Mouse (Mus musculus) thymus, postnatal 14 days (tissue): Measurements from ENCODE around the gene Gm49373.
A peak's percentile ranks its signal among the peaks of the same experiment; 100 is the strongest.

Experiments
- DNase-seq: peaks from one replicate; pipeline ENCODE4 v3.0.0; 2021

Gm49373 gene

DNA sequence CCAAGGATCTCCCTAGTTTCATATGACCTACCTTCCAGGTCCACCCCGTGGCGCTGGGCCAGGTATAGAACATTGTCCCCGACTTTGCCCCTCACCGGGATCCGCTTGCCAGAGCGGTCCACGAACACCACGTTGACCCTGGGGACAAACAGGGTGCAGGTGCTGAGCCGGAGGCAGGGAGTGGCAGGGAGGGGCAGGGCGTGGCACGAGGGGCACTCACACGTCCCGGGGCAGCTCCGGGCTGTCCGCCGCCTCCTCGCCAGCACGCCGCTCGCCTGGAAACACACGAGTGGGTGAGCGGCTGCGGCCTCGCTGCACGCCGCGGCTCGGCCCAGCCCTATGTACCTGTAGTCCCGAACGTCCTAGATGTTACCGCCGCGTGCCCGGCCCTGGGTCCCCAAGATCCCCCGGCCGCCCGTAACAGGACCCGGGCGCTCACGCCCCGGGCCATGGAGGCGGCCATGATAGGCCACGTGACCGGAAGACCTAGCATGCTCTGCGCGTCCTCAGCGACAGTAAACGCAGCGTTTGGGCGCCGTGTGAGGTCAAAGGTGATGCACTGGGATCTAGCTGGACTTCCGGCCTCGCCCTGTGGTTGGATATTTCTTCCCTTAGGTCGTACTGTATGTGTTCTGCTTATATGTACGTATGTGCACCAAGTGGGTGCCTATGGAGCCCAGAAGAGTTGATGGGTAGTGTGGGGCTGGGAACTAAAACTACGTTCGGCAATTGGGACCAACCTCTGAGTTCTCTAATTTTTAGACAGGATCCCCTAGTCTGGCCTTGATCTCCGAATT, at the start of gene Gm49373, which contains the start of gene Fdx1l:
TSS of gene Gm49373 (minus strand) at position 53 of the 797 bp plus-strand sequence.
TSS of gene Fdx1l (minus strand) at position 571 of the 797 bp plus-strand sequence.
- peak; percentile 85 for DNase-seq

DNA sequence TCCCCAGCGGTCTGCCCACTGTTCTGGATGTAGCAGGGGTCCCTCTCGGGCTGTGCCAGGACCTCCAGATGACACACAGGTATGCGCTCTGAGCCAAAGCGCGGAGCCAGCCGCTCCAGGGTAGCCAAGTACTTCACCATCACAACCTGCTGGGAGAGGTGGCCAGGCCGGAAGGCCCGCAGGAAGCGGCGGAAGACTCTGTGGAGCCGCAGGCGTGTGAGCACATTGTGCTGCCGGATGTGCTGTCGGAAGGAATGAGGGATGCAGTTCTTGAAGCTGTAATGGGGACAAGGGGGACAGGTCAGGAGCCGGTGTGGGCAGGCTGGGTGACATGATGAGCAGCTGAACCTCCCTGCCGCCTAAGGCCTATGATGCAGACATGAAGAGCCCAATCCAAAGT, 48.6 kb upstream of the Gm49373 start:
- no peak for DNase-seq

DNA sequence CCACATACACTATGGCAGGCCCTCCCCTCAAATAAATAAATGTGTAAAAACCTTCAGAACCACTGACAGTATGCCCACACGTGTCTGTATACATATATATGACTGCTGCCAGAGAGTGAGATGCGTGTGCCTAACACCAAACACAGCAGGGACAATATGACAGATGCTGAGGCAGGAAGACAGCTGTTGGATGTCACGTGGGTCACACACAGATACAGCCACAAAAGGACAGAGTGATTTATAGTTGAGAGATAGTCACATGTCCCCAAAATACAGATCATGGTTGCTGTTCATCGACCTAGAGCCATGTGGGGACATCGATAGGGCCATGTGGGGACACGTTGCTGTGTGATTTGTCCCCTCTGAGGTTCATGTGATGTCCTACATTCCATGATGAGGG, 44.2 kb upstream of the Gm49373 start:
- no peak for DNase-seq

DNA sequence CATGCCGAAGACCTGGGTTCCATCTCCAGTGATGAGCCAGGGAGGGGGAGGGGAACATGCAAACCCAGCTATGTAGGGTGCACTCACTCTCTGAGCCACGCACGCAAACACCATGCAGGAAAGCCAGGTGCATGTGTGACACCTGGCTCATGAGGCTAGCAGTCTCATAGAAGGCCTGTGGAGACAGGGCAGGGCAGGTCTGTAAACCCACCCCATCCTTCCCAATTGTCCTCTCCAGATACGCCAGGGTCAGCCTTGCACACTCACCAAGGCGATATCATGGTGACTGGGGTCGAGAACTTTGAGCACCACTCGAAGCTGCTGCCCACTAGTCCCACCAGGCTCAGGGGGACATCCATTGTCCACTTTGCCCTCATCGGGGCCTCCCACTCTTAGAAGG, 42.2 kb upstream of the Gm49373 start:
- no peak for DNase-seq

DNA sequence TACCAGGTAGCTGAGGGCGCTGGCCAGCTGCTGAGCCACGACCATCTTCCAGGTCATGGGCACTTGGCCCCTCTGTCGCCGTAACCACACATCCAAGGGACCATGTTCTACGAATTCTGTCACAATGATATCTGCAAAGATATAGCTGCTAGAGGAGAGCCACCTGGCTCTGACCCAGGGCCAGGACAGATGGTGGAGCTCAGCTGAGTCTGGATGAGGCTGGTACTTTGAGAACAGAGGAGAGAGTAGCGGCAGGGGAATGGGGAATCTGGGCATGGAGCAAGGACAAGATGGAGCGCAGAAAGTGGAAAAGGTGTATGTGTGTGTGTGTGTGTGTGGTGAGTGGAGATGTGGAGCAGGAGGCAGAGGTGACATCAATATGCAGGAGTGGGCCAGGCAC, 41.3 kb upstream of the Gm49373 start:
- DNase-seq, result no peak

DNA sequence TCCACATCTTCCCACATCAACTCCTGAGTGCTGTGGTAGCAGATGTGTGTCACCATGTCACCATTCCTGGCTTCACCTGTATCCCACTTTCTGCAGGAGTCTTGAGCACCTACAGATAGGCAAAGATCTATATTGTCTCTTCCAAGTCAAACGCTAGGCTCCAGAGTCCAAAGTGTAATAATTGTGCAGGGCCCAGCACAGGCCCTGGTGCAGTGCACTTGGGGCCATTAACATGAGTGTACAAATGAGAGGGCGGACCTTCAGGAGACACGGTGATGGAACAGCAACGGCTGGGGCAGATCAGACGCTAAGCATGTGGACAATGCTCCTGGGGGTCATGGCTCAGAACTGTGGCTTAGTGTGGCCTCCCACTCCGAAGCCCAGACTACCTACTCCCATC, 40.9 kb upstream of the Gm49373 start:
- DNase-seq, result no peak

DNA sequence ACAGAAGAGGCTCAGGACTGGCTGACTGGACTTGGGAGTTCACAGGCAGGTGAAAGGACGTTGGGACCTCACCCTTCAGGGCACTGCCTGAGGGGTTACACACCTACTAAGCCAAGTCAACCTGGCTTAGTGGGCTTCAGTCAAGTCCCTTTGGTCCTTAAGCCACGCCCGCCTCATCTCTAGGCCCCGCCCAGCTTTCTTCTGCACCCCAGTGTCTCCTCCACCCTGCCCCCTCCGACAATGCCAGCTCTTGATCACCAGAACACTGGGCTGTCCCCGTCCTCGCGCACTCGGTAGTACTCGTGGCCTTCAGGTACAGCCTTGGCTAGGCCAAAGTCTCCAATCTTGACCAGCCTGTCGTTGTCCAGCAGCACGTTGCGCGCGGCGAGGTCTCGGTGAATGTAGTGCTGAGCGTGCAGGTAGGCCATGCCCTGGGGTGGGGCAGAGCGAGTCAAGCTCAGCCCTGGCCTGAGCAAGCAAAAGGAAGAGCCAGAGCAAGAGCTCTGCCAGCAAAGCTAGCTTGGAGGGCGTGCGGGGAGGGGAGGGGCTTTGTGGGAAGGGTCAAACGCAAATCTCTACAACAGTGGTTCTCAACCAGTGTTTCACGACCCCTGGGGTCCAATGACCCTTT, 34.8 kb upstream of the Gm49373 start:
- DNase-seq, result no peak

DNA sequence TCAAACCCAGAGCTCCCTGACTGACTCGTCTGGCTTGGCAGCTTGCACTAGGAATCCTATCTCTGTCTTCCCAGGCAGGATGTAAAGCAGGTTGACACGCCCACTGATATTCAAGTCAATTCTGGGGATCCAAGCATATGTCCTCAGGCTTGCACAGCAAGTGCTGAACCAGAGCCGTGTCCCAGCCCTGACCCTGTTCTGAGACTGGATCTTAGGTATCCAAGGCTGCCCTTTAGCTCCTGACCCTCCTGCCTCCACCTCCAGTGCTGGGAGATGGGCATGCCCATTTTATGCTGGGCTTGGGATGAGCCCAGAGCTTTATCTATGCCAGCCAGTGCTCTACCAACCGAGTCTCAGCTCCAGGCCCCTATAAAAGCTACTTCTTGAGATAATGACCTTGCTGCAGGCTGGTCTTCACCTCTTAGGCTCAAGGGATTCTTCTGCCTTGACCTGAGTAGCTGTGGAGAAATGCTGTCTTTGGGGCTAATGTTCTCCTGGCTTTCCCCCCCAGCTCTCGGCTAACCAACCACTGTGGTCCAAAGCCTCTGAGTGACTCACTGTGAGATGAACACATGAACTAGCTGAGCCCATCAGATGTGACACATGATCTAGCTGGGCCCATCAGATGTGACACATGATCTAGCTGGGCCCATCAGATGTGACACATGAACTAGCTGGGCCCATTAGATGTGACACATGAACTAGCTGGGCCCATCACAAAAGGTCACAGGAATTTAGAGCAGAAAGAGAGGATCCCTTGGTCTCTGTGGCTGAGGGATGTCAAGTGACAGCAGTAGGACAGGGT, 33.1 kb upstream of the Gm49373 start:
- no peak for DNase-seq

DNA sequence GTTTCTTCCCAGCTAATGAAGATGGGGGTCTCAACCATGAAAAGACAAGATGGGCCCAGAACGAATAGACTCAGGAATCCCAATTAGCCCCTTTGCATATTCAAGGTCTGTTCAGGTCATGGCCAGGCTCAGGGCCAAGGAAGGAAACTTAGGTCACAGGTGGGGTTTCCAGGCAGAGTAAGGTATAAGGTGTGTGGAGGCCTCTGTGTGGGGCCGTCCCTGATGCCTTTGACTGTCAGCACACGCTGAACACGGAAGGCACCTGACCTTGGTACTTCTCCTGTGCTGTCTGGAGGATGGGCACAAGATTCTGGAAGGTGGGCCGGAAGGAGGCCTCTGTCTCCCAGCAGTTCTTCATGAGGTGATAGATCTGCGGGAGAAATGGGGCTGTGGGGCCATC, 31.9 kb upstream of the Gm49373 start:
- DNase-seq, result no peak

DNA sequence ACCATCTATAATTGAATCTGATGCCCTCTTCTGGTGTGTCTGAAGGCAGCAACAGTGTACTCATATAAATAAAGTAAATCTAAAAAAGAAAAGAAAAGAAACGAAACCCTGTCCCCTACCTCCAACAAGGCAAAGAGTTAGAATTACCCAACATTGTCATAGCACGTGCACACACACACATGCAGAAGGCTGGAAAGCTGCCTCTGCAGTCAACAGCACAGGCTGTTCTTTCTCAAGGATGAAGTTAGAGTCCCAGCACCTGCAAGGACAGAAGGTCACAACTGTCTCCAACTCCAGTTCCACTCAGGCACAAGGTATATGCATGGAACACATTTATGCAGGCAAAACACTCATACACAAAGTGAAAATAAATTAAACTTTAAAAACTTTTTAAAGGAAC, 29.2 kb upstream of the Gm49373 start:
- DNase-seq, result no peak

DNA sequence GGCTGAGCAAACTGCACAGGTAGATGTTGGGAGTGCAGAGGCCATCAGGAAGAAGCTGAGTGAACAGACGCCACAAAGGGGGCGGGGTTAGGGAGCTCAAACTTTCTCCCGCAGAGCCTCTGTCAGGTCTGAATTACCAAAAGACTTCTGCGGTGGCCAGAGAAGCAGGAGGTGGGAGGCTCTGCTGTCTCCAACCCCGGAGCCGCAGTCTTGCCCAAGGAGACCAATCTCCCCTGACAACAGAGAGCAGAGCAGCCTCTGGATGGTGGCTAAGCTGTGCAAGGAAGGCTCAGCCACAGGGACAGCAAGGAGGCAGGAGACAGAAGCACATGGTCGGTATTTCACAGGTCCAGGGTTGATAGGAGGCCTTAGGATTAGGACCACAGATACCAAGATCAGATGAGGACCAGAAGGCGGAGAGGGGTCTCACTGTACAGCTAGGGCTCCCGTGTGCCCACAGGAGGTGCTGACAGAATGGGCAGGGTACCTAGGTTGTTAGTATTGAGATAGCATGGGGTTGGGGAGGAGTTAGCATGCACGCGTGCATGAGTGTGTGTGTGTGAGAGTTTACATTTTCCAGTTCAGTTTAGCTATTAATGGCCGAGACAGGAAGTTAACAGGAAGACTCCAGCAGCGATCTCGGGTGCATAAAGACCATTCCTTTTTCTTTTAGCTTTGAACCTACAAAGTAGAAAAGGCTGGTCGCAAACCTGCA, 27.7 kb upstream of the Gm49373 start:
- DNase-seq, result peak; percentile 20

DNA sequence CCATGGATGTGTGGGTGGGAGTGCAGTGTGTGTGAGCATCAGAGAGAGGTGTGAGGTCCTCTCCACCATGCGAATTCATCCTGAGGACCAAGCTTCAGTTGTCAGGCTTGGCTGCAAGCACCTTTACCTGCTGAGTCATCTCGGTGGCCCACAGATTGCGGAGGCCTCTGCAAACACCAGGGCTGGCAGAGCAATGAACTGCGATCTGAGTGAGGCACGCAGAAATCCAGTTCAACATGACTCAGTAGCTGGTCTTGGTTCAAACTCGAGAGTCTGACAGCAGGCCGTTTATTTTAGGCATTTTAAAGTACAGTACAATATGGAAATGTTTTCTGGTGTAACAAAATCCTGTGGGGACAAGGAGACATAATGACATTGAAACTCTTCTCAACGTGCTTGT, 24.9 kb upstream of the Gm49373 start:
- DNase-seq, result no peak

DNA sequence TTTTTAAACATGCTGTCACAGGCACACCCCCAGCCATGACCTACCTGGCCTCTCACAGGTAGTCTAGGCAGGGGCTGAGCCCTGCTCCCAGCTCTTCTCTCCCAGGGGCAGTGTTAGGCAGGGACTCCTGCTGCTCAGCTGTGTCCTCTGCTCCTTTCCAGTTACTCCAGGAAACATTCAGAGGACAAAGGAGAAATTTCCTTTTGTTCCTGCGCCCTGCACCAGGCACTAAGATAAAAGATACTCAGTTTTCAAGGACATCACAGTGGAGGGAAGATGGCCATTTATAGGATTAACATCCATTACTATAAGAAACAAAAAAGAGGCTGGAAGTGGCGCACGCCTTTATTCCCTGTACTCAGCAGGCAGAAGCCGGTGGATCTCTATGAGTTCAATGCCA, 23.1 kb upstream of the Gm49373 start:
- no peak for DNase-seq

DNA sequence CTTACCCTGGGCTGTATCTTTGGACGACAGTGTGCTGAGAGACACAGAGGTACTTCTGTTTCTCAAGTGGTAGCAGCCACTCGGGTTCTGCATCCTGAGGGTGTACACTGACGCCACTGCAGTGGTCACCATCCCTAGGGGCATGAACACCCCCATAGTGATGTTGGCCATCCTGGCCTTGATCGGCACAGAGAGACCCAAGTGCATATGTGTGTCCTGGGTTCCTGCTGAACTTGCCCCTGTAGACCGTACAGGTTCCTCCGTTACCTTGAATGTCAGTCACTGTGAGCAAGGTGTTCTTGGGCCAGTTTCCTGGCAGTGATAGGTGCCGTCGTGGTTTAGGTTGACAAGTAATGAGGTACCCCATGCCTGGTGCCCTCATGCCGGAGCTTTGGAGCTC, 20.5 kb upstream of the Gm49373 start:
- no peak for DNase-seq

DNA sequence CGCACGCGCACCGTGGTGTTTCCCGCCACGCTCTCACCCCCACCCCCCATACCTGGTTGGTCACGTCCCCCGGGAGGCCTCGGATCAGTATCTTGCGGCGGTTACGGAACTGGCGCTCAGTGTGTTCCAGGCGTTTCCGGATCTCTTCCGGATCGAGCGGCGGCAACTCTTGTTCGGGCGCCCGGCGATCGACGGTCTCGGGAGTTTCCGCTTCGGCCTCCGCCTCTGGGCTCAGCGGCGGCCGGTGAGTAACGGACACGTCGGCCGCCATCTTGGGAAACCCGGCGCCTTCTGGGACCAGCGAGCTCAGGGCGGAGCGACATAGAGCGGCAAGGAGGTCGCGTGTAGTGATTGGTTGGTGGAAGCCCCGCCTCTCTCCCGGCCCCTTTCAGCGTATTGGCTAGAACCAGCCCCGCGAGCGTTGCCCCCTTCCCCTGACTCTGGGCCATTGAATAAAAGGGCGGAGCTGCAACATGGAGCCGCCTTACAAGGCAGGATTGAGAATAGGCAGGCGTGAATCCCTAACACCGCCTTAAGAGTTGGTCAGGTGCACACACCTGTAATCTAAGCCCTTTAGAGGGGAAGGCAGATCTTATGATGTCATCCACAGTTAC, 18.9 kb upstream of the Gm49373 start, which contains the start of the genes Gm38431 and Raver1:
TSS of gene Gm38431 (minus strand) at position 291 of the 614 bp plus-strand sequence.
TSS of gene Raver1 (minus strand) at position 302 of the 614 bp plus-strand sequence.
- DNase-seq, result peak; percentile 98

DNA sequence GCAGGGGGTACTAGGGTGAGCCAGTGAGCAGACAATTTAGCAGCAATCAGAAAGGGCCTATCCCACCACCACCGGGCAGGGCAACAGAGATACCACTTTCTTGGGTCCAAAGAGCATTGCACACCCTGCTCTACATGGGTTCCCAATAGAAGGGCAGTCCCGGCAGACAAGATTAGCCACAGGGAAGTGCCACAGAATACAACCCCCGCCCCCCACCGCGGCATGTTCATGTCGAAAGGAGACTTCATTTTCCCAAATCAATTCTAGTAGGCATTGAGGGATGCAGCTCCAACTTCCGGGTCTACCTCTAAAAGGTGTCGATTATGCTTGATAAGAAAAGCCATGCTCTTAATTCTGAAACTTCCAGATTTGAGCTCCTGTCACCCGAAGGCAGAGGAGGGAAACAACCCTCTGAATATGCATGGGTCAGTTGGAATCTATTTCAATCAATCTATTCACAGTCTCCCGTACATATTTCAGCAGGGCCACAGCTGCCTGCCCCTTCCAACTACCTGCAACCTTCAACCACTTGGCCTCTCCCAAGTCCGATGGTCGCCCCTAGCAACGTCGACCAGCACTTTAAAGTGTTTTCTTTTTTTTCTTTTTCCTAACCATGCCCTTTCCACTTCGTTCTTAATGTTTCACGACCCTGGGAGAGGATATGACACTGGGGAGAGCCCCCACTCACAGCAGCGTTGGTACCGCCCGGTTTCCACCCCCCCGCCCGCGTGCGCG, 18.2 kb upstream of the Gm49373 start:
- DNase-seq, result no peak

DNA sequence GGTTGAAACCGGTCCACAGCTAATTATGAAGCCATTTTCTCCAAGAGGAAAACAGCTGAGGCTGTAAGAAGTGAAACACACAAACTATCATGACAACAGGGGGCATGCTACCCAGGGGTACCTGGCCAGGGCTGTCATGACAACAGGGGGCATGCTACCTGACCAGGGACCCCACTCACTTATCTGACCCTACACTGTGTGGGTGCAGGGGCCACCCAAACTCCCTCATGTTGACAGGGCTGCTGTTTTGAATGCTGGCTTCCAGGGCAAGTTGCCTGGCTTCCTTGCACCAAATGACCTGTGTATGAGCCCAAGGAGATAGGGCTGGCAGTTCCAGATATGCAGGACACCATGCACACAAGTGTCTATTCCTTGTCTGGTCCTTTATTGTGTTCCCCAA, 17.6 kb upstream of the Gm49373 start:
- no peak for DNase-seq

DNA sequence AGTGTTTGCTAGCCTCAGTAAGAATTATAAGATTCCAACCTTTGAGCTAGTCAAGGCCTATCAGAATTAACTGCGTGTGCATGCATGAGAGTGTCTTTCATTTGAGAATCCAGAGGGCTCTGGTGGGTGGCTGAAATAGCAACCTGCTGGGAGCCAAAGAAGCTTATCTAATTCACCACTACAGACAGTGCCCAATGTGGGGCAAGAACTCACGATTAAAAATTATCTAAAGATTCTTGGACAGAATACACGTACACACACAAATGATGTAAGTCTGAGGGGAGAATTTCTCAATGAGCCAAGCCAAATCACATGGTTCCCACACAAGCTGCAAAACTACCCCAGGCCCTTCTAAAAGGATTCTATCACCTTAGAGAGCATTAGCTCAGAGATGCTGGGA, 10.4 kb upstream of the Gm49373 start:
- DNase-seq, result no peak

DNA sequence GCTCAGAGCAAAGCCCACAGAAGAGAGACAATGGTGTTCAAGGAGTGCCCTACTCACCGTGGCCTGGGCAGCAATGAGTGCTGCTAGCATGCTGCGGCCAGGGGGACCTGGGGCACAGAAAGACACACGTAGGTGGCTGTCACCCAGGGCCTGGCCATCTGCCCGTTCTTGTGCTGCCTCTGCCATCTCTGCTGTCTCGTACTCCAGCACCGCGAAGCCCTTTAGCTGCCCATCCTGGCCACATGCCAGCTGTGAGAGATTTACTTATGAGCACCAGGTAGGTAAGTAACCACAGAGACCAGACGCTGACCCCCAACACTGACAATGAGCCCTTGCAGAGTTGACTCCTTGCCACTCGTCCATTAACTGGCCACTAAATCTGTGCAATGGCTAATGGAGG, 8.2 kb upstream of the Gm49373 start:
- no peak for DNase-seq

DNA sequence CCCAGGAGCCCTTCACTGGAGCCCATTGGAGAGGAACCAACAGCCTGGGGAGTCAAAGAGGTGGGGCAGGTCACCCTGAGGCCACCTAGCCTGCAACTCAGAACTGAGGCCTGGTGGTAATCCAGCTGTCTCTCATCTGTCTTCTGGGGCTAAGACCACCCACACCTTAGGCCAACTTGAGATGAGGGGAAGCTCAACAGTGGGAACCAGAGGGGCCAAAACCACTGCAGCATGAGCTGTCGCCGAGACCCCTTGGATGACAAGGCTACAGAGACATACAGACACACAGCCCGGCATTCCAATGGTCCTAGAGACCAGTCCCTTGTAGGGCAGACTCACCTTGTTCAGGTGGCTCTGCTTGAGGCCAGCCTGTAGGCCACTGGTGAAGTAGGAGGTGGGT, 2.7 kb upstream of the Gm49373 start:
- no peak for DNase-seq

DNA sequence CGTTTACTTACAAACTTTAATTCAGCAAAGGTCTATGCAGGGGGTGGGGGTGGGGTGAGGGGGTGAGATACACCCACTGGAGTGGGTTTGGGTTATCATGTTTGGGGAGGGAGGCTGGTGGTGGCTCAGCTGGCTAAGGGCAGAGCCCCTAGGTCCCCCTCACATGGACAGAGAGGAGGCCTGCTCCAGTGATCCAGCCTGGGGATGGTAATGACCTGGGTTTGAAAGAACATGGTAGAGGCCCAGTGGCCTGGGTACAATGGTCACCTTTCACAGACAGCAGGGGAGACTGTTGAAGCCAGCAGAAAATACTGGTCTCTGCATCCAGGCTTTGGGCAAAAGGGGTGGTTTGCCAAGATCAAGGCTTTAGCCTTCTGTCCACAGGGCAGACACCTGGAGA, 1.3 kb upstream of the Gm49373 start:
- no peak for DNase-seq

DNA sequence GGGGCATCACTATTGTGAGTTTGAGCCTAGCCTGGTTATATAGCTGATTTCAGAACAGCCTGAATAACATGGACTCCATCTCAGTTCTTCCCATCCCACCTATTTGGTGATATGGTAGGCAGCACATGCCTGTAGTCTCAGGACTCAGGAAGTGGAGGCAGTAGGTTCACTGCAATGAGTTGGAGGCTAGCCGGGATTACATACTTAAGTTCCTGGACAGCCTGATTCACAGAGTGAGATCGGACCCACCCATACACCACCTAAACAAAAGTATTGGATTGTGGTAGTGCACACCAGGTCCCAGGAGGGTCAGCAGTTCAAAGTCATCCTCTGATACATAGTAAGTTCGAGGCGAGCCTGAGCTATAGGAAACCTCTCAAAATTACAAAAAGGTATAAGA, 255 bp downstream of the Gm49373 start:
- no peak for DNase-seq
